Mouse (Mus musculus) MEL (cell line): ENCODE measurements around the gene Vgf. TPM values are rescaled to one million over a fixed set of nuclear protein-coding genes. Genes with fewer than 3 reads are reported as not detected.

ENCODE experiments used
- DNase-seq: peaks from one replicate; pipeline ENCODE4 v3.0.0; 2011; ENCODE audit warnings: low read depth, low spot score
- H3K27ac ChIP-seq: 2 replicates; pipeline ENCODE4 v1.5.1; 2012; ENCODE audit warnings: low read depth, mild to moderate bottlenecking, control low read depth, low read length, moderate library complexity; ENCODE audit not compliant: control insufficient read depth
- H3K27me3 ChIP-seq, 2 experiments: fragments of 150-350 bp in 1 of 2; sonication (generic) in 1 of 2; 2 replicates each; pipeline ENCODE4 v1.6.1; 2012; ENCODE audit warnings: low read length in 2 of 2, mild to moderate bottlenecking in 2 of 2, improper control_type of control experiment in 1 of 2, moderate library complexity in 1 of 2; ENCODE audit not compliant: insufficient read depth in 2 of 2, control insufficient read depth in 1 of 2
- H3K36me3 ChIP-seq, 2 experiments: 2 replicates each; pipeline ENCODE4 v1.6.1; 2012 to 2014; ENCODE audit warnings: low read length in 2 of 2, improper control_type of control experiment in 1 of 2, inconsistent platforms in 1 of 2, mild to moderate bottlenecking in 1 of 2; ENCODE audit not compliant: insufficient read depth in 2 of 2, control insufficient read depth in 1 of 2
- H3K4me1 ChIP-seq, 2 experiments: fragments of 150-350 bp in 1 of 2; sonication (generic) in 1 of 2; 2 replicates each; pipeline ENCODE4 v1.6.1; 2012; ENCODE audit warnings: low read length in 2 of 2, improper control_type of control experiment in 1 of 2, mild to moderate bottlenecking in 1 of 2; ENCODE audit not compliant: insufficient read depth in 2 of 2, control insufficient read depth in 1 of 2
- H3K4me3 ChIP-seq, 2 experiments: fragments of 150-350 bp in 1 of 2; sonication (generic) in 1 of 2; 2 replicates each; pipeline ENCODE4 v1.5.1; 2012; ENCODE audit warnings: low read depth in 2 of 2, low read length in 2 of 2, mild to moderate bottlenecking in 2 of 2, moderate library complexity in 2 of 2, control low read depth in 1 of 2, improper control_type of control experiment in 1 of 2; ENCODE audit not compliant: control insufficient read depth in 1 of 2, insufficient read depth in 1 of 2
- H3K79me2 ChIP-seq: 2 replicates; pipeline ENCODE4 v1.6.1; 2012; ENCODE audit warnings: mild to moderate bottlenecking, low read length, moderate library complexity; ENCODE audit not compliant: control insufficient read depth, poor library complexity, insufficient read depth
- H3K9ac ChIP-seq: 2 replicates; pipeline ENCODE4 v1.6.1; 2012; ENCODE audit warnings: low read depth, mild to moderate bottlenecking, control low read depth, low read length, moderate library complexity; ENCODE audit not compliant: control insufficient read depth, poor library complexity, severe bottlenecking
- H3K9me3 ChIP-seq: fragments of 150-350 bp; sonication (generic); replicated peaks from 2 replicates; pipeline ENCODE4 v1.6.1; 2012; ENCODE audit warnings: mild to moderate bottlenecking, low read length, improper control_type of control experiment, moderate library complexity; ENCODE audit not compliant: insufficient read depth
- BHLHE40 ChIP-seq: IDR thresholded peaks from 2 replicates; pipeline ENCODE4 v1.6.1; 2012; ENCODE audit warnings: low read depth, mild to moderate bottlenecking, inconsistent platforms, low read length, improper control_type of control experiment, borderline replicate concordance
- CHD2 ChIP-seq: IDR thresholded peaks from 2 replicates; pipeline ENCODE4 v1.6.1; 2011; ENCODE audit warnings: low read length, improper control_type of control experiment
- CTCF ChIP-seq, 3 experiments: IDR thresholded peaks in 2 of 3; conservative IDR thresholded peaks in 1 of 3; 2 replicates each; pipeline ENCODE4 v1.5.1; 2011 to 2012; ENCODE audit warnings: low read length in 3 of 3, low read depth in 2 of 3, mild to moderate bottlenecking in 2 of 3, improper control_type of control experiment in 1 of 3, inconsistent platforms in 1 of 3, mixed read lengths in 1 of 3, moderate library complexity in 1 of 3; ENCODE audit not compliant: control insufficient read depth in 1 of 3, insufficient read depth in 1 of 3, poor library complexity in 1 of 3, severe bottlenecking in 1 of 3
- ELF1 ChIP-seq: IDR thresholded peaks from 2 replicates; pipeline ENCODE4 v1.6.1; 2014; ENCODE audit warnings: low read depth, mild to moderate bottlenecking, inconsistent platforms, low read length, improper control_type of control experiment, moderate library complexity
- GABPA ChIP-seq: IDR thresholded peaks from 2 replicates; pipeline ENCODE4 v1.6.1; 2012; ENCODE audit warnings: low read depth, mild to moderate bottlenecking, inconsistent platforms, low read length, improper control_type of control experiment, moderate library complexity
- HCFC1 ChIP-seq: IDR thresholded peaks from 2 replicates; pipeline ENCODE4 v1.6.1; 2012; ENCODE audit warnings: low read depth, mild to moderate bottlenecking, inconsistent platforms, low read length, improper control_type of control experiment, moderate library complexity
- JUND ChIP-seq: IDR thresholded peaks from 2 replicates; pipeline ENCODE4 v1.6.1; 2011; ENCODE audit warnings: low read depth, mild to moderate bottlenecking, improper control_type of control experiment, low read length
- KAT2A ChIP-seq: conservative IDR thresholded peaks from 2 replicates; pipeline ENCODE4 v1.6.1; 2012; ENCODE audit warnings: low read depth, low read length, improper control_type of control experiment, inconsistent platforms
- MAZ ChIP-seq: IDR thresholded peaks from 2 replicates; pipeline ENCODE4 v1.6.1; 2012; ENCODE audit warnings: low read depth, mild to moderate bottlenecking, inconsistent platforms, low read length, improper control_type of control experiment
- MEF2A ChIP-seq: IDR thresholded peaks from 2 replicates; pipeline ENCODE4 v1.6.1; 2014; ENCODE audit warnings: low read depth, mild to moderate bottlenecking, inconsistent platforms, low read length, improper control_type of control experiment; ENCODE audit not compliant: poor library complexity, insufficient replicate concordance, severe bottlenecking; ENCODE audit errors: extremely low read depth
- MXI1 ChIP-seq: IDR thresholded peaks from 2 replicates; pipeline ENCODE4 v1.6.1; 2011; ENCODE audit warnings: mild to moderate bottlenecking, low read depth, low read length, improper control_type of control experiment
- MYC ChIP-seq: IDR thresholded peaks from 2 replicates; pipeline ENCODE4 v1.6.1; 2011; ENCODE audit warnings: low read depth, mild to moderate bottlenecking, low read length, improper control_type of control experiment, moderate library complexity
- NRF1 ChIP-seq: IDR thresholded peaks from 2 replicates; pipeline ENCODE4 v1.6.1; 2014; ENCODE audit warnings: low read depth, mild to moderate bottlenecking, inconsistent platforms, low read length, improper control_type of control experiment, moderate library complexity; ENCODE audit not compliant: poor library complexity, insufficient read depth, severe bottlenecking
- POLR2A ChIP-seq, 2 experiments: IDR thresholded peaks; 2 replicates each; pipeline ENCODE4 v1.6.1; 2011 to 2012; ENCODE audit warnings: low read length in 2 of 2, mild to moderate bottlenecking in 2 of 2, control low read depth in 1 of 2, improper control_type of control experiment in 1 of 2, low read depth in 1 of 2, moderate library complexity in 1 of 2; ENCODE audit not compliant: control insufficient read depth in 1 of 2, insufficient read depth in 1 of 2, poor library complexity in 1 of 2
- POLR2AphosphoS2 ChIP-seq: IDR thresholded peaks from 2 replicates; pipeline ENCODE4 v1.6.1; 2011; ENCODE audit warnings: low read length, improper control_type of control experiment
- RAD21 ChIP-seq: IDR thresholded peaks from 2 replicates; pipeline ENCODE4 v1.6.1; 2011; ENCODE audit warnings: mild to moderate bottlenecking, low read depth, low read length, improper control_type of control experiment
- RCOR1 ChIP-seq: IDR thresholded peaks from 2 replicates; pipeline ENCODE4 v1.6.1; 2012; ENCODE audit warnings: low read depth, mild to moderate bottlenecking, inconsistent platforms, low read length, improper control_type of control experiment
- SIN3A ChIP-seq: IDR thresholded peaks from 2 replicates; pipeline ENCODE4 v1.6.1; 2012; ENCODE audit warnings: low read length, improper control_type of control experiment, inconsistent platforms
- SMC3 ChIP-seq: IDR thresholded peaks from 2 replicates; pipeline ENCODE4 v1.6.1; 2011; ENCODE audit warnings: low read depth, low read length, improper control_type of control experiment
- USF1 ChIP-seq: IDR thresholded peaks from 2 replicates; pipeline ENCODE4 v1.6.1; 2014; ENCODE audit warnings: low read depth, mild to moderate bottlenecking, inconsistent platforms, low read length, improper control_type of control experiment, moderate library complexity
- USF2 ChIP-seq, 2 experiments: IDR thresholded peaks; 2 replicates each; pipeline ENCODE4 v1.6.1; 2011 to 2012; ENCODE audit warnings: improper control_type of control experiment in 2 of 2, low read length in 2 of 2, borderline replicate concordance in 1 of 2, inconsistent platforms in 1 of 2, low read depth in 1 of 2, mild to moderate bottlenecking in 1 of 2; ENCODE audit not compliant: insufficient read depth in 1 of 2
- ZC3H11A ChIP-seq: IDR thresholded peaks from 2 replicates; pipeline ENCODE4 v1.6.1; 2012; ENCODE audit warnings: low read depth, mild to moderate bottlenecking, inconsistent platforms, low read length, improper control_type of control experiment
- ZMIZ1 ChIP-seq: IDR thresholded peaks from 2 replicates; pipeline ENCODE4 v1.6.1; 2012; ENCODE audit warnings: low read depth, mild to moderate bottlenecking, inconsistent platforms, low read length, improper control_type of control experiment, moderate library complexity
- polyA plus RNA-seq, 2 experiments: library from polyadenylated mRNA; stranded (reverse) in 1 of 2; unstranded in 1 of 2; fragments of >175 nt in 1 of 2; fragments of >200 nt in 1 of 2; gene quantifications; 2 replicates each; pipeline versions ENCODE4 v1.2.1 to v1.2.4; 2012; ENCODE audit warnings: low replicate concordance in 2 of 2, low read depth in 1 of 2; ENCODE audit not compliant: insufficient read length in 2 of 2, insufficient read depth in 1 of 2, missing spikeins in 1 of 2
- total RNA-seq: library from RNA; depleted of rRNA; stranded (reverse); fragments of 300-350 nt; gene quantifications from 2 replicates; pipeline ENCODE4 v1.2.3, GENCODE M21; 2012

Gene Vgf
- total and polyA plus RNA-seq, 3 experiments: 0.42 to 1.4 TPM; not detected in 1

DNA sequence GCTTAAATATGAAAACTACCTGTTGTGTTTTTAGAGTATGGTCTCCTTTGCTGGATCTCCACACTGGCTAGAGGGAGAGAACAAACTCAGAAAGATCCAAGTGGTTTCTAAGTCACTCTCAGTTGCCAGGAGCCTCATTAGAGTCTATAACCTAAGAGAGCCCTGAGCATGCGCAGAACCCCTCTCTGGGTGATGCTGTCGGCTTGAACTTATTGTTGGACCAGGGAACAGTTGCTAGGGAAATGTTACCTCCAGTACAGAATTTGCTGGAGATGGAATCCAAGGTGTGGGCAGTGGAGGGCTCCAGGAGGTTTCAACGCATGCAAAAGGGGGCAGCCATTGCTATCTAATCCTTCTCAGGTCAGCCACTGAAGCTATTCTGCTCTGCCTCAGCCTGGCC is 1.9 kb upstream of the Vgf start:
- Histone ChIP-seq H3K9me3 (no peaks in the 10 kb centered on the region), H3K27ac (no peak overlapping the region), H3K27me3 (peaks cover 0 to 3% of the 10 kb centered on the region in 2 experiments; a peak in 3 of 4 replicates), H3K79me2 (no peaks in the 10 kb centered on the region), H3K4me1 (peaks cover 0 to 8% of the 10 kb centered on the region in 2 experiments; a peak in 2 of 4 replicates), H3K36me3 (peaks cover 0 to 4% of the 10 kb centered on the region in 2 experiments; a peak in 2 of 4 replicates), H3K4me3 (no peak overlapping the region), H3K9ac (no peak overlapping the region)
- no peak for DNase-seq
- TF ChIP-seq POLR2A (IDR thresholded peaks at IDR 0.05; ENCODE audit: control insufficient read depth in 1 of 2, insufficient read depth in 1 of 2, low read depth in 1 of 2, low read length in 2 of 2, poor library complexity in 1 of 2): no peak
- TF ChIP-seq MXI1: no peak
- TF ChIP-seq JUND: no peak
- no peak for TF ChIP-seq RCOR1
- no peak for TF ChIP-seq BHLHE40
- TF ChIP-seq MEF2A: no peak
- TF ChIP-seq HCFC1: no peak
- no peak for TF ChIP-seq ELF1
- TF ChIP-seq ZMIZ1: no peak
- no peak for TF ChIP-seq MAZ
- TF ChIP-seq USF1: no peak
- TF ChIP-seq GABPA: no peak
- TF ChIP-seq CHD2: no peak
- TF ChIP-seq KAT2A: no peak

DNA sequence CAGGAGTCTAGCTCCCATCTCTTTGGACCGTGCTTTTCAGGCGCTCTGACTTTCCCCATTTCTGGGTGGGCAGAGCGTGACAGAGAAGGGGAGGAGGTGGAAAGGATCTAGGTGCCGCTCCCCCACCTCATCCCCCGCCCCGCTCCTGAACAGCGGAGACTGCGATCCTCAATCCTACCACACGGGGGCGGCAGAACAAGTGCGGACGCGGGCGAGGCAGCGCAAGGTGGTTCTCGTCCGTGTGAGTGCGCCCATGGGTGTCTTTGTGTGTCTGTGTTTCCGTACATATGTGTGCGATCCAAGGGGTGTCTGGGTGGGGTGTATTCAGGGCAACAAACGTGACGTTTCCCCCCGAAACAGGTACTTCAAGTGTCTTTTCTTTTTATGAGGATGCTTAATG is 1.1 kb upstream of the Vgf start:
- peak; percentile 84 for DNase-seq
- Histone ChIP-seq H3K4me3 (peak overlapping the region; percentile 50 to 54), H3K27ac (no peak overlapping the region), H3K9ac (peak overlapping the region; percentile 57), H3K36me3 (peaks cover 0 to 4% of the 10 kb centered on the region in 2 experiments; a peak in 2 of 4 replicates), H3K4me1 (peaks cover 0 to 8% of the 10 kb centered on the region in 2 experiments; a peak in 2 of 4 replicates), H3K9me3 (no peaks in the 10 kb centered on the region), H3K27me3 (peaks cover 0 to 3% of the 10 kb centered on the region in 2 experiments; a peak in 3 of 4 replicates), H3K79me2 (no peaks in the 10 kb centered on the region)
- peak; percentile 93 for TF ChIP-seq MAZ
- TF ChIP-seq ELF1: no peak
- TF ChIP-seq HCFC1: no peak
- 0 out of 2 replicates have a peak, but pooled peaks have one; percentile 13 for TF ChIP-seq NRF1
- TF ChIP-seq MYC: no peak
- TF ChIP-seq ZMIZ1: no peak
- peak; percentile 81 to 97 (median 90) for TF ChIP-seq CTCF (IDR thresholded peaks at IDR 0.05 in 2 of 3, conservative IDR thresholded peaks at IDR 0.05 in 1 of 3; ENCODE audit: control insufficient read depth in 1 of 3, insufficient read depth in 1 of 3, low read depth in 2 of 3, low read length in 3 of 3, poor library complexity in 1 of 3, severe bottlenecking in 1 of 3)
- peak; percentile 90 for TF ChIP-seq SMC3
- no peak for TF ChIP-seq POLR2AphosphoS2
- TF ChIP-seq ZC3H11A: peak; percentile 65
- no peak for TF ChIP-seq RCOR1
- 0 out of 2 replicates have a peak, but pooled peaks have one; percentile 27 for TF ChIP-seq BHLHE40
- no peak for TF ChIP-seq USF2 (IDR thresholded peaks at IDR 0.05; ENCODE audit: borderline replicate concordance in 1 of 2, insufficient read depth in 1 of 2, low read depth in 1 of 2, low read length in 2 of 2)
- TF ChIP-seq RAD21: peak; percentile 70
- peak; percentile 26; the same call in 1 of the 2 replicates for TF ChIP-seq SIN3A
